Mouse (Mus musculus) ES-Bruce4 (cell line): ENCODE results near the gene Zfp958. TPM values are rescaled to one million over a fixed set of nuclear protein-coding genes. Genes with fewer than 3 reads are reported as not detected.
"Not testable (repeated sequence)": the region's sequence is repeated elsewhere in the genome, so short reads cannot be mapped to it uniquely, and the experiment has no call there.

Experiments
- H3K27ac ChIP-seq: 2 replicates; pipeline ENCODE4 v1.5.1; 2012; ENCODE audit warnings: low read length, inconsistent platforms; ENCODE audit not compliant: insufficient read depth
- H3K27me3 ChIP-seq: 2 replicates; pipeline ENCODE4 v1.6.1; 2012; ENCODE audit warnings: mild to moderate bottlenecking, low read length, inconsistent platforms; ENCODE audit not compliant: control insufficient read depth, poor library complexity, insufficient read depth, severe bottlenecking
- H3K36me3 ChIP-seq: 2 replicates; pipeline ENCODE4 v1.6.1; 2012; ENCODE audit warnings: inconsistent platforms, mild to moderate bottlenecking, low read length, moderate library complexity; ENCODE audit not compliant: control insufficient read depth, poor library complexity, insufficient read depth, severe bottlenecking
- H3K4me1 ChIP-seq: one replicate; pipeline ENCODE4 v1.8.1; 2011; ENCODE audit warnings: low read length; ENCODE audit not compliant: control insufficient read depth, insufficient read depth
- H3K4me3 ChIP-seq: 2 replicates; pipeline ENCODE4 v1.5.1; 2011; ENCODE audit warnings: low read depth, mild to moderate bottlenecking, low read length
- H3K9ac ChIP-seq: 2 replicates; pipeline ENCODE4 v1.6.1; 2012; ENCODE audit warnings: low read depth, mild to moderate bottlenecking, inconsistent platforms; ENCODE audit not compliant: poor library complexity, severe bottlenecking
- H3K9me3 ChIP-seq: replicated peaks from 2 replicates; pipeline ENCODE4 v1.6.1; 2012; ENCODE audit warnings: mild to moderate bottlenecking, low read length, inconsistent platforms; ENCODE audit not compliant: control insufficient read depth, poor library complexity, insufficient read depth, severe bottlenecking
- CTCF ChIP-seq: IDR thresholded peaks from one replicate; pipeline ENCODE4 v1.8.1; 2011; ENCODE audit warnings: low read depth, low read length
- EP300 ChIP-seq: IDR thresholded peaks from 2 replicates; pipeline ENCODE4 v1.6.1; 2011; ENCODE audit warnings: low read depth, low read length; ENCODE audit not compliant: insufficient read depth
- POLR2A ChIP-seq: IDR thresholded peaks from one replicate; pipeline ENCODE4 v1.8.1; 2011; ENCODE audit warnings: low read length; ENCODE audit not compliant: insufficient read depth
- polyA plus RNA-seq: library from polyadenylated mRNA; stranded (reverse); fragments of >200 nt; gene quantifications from 2 replicates; pipeline ENCODE4 v1.2.4, GENCODE M21; 2011; ENCODE audit warnings: low read depth; ENCODE audit not compliant: missing spikeins, insufficient read depth, insufficient read length

Gene Zfp958
- polyA plus RNA-seq, 1 experiment: 21.7 TPM

DNA sequence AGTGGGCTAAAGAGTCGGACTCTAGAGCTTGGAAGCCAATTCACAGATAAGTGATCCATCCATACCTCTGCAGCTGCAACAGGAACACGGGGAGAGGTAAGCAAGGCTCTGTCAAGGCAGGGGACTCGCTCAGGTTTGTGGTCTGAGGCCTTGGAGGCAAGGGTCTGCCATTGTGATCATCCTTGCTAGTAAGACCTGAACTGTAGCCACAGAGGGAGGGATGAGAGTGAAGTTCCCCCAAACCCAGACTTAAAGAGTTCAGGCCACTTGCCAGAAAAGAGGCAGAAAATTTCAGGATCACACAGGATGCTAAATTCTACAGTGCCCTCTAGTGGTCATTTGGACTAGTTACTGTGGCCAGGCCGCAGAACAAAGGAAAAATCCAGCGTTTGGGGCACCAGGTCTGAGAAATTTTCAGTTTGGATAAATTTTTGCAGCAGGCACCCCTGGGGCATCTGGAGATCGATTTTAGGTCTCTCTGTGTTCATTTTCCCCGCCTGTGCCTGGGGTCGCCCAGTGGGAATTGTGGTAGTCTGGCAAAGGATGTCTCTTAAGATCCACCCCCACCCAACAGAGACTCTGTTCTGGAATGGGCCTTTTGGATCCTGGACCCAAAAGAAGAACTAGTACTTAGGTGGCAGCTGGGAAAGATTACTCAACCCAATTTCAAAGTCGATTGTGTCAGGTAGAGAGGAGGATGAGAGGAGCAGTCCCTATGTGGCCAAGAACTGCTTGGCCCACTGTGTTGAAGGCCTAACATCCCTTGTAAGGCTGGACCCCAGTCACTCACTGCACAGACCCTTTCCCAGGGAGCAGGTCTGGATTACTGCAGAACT, 24.6 kb upstream of the Zfp958 start:
- H3K9me3 ChIP-seq: peaks cover 18% of the 10 kb centered on the region
- peak; percentile 27 for TF ChIP-seq CTCF
- TF ChIP-seq EP300: no peak
- no peak for TF ChIP-seq POLR2A
- H3K4me1 ChIP-seq: no peaks in the 10 kb centered on the region
- H3K4me3 ChIP-seq: 0 out of 2 replicates have a peak overlapping the region, but pooled peaks have one; percentile 14
- no peaks in the 10 kb centered on the region for H3K36me3 ChIP-seq
- H3K27me3 ChIP-seq: no peaks in the 10 kb centered on the region
- H3K9ac ChIP-seq: peak overlapping the region; percentile 50
- peak overlapping the region; percentile 8 for H3K27ac ChIP-seq

GRCm38 (mm10) chr8:4608896-4609295, 4.1 kb upstream of the Zfp958 start:
- H3K4me1 ChIP-seq: no peaks in the 10 kb centered on the region
- no peak overlapping the region for H3K27ac ChIP-seq
- 0 out of 2 replicates have a peak, but pooled peaks cover 1% of the 10 kb centered on the region for H3K27me3 ChIP-seq
- H3K36me3 ChIP-seq: no peaks in the 10 kb centered on the region
- peaks cover 15% of the 10 kb centered on the region for H3K9me3 ChIP-seq
- no peak overlapping the region for H3K4me3 ChIP-seq
- H3K9ac ChIP-seq: no peak overlapping the region
- TF ChIP-seq POLR2A (no peak), EP300 (no peak), CTCF (no peak)

GRCm38 (mm10) chr8:4611626-4612175, 1.3 kb upstream of the Zfp958 start:
- not testable (repeated sequence) for H3K27me3 ChIP-seq, H3K4me1 ChIP-seq, H3K4me3 ChIP-seq, H3K9ac ChIP-seq
- Histone ChIP-seq H3K27ac (peak overlapping the region; percentile 94), H3K9me3 (peaks cover 15% of the 10 kb centered on the region), H3K36me3 (peaks cover 26% of the 10 kb centered on the region)

DNA sequence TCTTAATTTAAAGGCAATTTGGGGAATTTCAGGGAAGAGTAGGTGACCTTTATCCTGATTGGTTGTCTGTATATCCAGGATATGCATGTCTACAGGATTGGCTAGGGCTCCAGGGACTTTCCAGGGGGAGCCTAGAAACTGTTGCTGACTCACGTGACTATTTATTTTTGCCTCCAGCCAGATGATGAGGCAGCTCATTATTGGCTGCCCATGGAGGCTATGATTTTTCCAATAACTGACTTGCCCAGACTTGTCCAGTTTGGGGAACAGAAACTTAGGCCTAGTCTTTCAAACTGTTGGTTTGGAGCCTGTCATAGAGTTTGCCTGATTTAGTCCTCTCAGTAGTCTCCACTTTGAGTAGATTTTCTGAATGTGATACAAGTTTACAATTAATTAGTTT, 14.4 kb downstream of the Zfp958 start:
- Histone ChIP-seq H3K4me1 (no peaks in the 10 kb centered on the region), H3K27me3 (no peaks in the 10 kb centered on the region), H3K9me3 (peaks cover 57% of the 10 kb centered on the region), H3K4me3 (no peak overlapping the region), H3K27ac (peak overlapping the region; percentile 90), H3K36me3 (peaks cover 60% of the 10 kb centered on the region), H3K9ac (no peak overlapping the region)
- TF ChIP-seq POLR2A (no peak), EP300 (no peak), CTCF (no peak)

DNA sequence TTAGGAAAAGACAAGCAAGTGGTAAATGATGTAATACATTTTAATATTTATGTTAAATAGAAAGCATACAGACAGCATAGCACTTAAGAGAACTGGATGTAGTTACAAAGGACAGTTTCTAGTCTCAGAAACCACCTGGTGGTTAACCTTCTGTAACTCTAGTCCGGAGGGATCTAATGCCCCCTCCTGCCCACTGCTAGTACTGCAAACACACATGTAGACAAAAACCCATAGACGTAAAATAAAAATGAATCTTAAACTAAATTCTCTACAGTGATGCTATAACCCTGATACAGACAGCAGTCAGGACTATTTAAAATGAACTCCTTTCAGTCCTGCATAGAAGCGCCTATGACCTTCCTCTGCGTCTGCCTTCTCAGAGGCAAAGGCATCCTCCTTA, 24.1 kb downstream of the Zfp958 start:
- Histone ChIP-seq H3K4me3 (no peak overlapping the region), H3K9ac (no peak overlapping the region), H3K9me3 (no peaks in the 10 kb centered on the region), H3K27me3 (no peaks in the 10 kb centered on the region), H3K36me3 (no peaks in the 10 kb centered on the region), H3K4me1 (no peaks in the 10 kb centered on the region), H3K27ac (no peak overlapping the region)
- no peak for TF ChIP-seq CTCF

GRCm38 (mm10) chr8:4642974-4643373, 30.0 kb downstream of the Zfp958 start:
- not testable (repeated sequence) for H3K9me3 ChIP-seq, H3K4me3 ChIP-seq, H3K4me1 ChIP-seq, H3K36me3 ChIP-seq, H3K27me3 ChIP-seq, H3K27ac ChIP-seq, H3K9ac ChIP-seq
